Mouse (Mus musculus) stomach, postnatal 0 days (tissue): ENCODE data around the gene Sdk2.

Experiments used
- CTCF ChIP-seq: IDR thresholded peaks from 2 replicates; pipeline ENCODE4 v1.5.1; 2016; ENCODE audit warnings: antibody characterized with exemption, low read depth, mild to moderate bottlenecking, moderate library complexity
- EP300 ChIP-seq: optimal IDR thresholded peaks from 2 replicates; pipeline ENCODE3; 2016; ENCODE audit warnings: antibody characterized with exemption

DNA sequence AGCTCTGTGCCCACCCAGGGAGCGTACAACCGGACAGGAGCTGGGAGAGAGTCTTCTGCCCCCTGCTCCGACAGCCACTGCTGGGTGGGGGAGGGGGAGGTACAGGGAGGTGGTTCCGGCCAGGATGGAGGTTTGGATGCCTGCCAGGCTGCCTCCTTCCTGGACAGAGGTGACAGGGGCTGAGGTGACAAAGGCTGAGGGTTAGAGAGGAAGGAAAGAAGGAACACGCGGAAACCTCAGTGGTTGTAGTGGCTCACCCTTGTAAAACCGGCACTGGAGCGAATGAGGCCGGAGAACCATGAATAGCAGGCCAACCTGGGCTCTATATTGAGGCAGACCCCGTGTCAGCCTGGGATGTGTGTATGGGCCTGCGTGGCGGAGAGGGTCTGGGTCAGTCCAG, 264.4 kb downstream of the Sdk2 start:
- TF ChIP-seq CTCF (no peak), EP300 (no peak)
